Mouse (Mus musculus) midbrain, embryonic 11.5 days (tissue): Measurements from ENCODE around the gene Otx1. TPM values are rescaled to one million over a fixed set of nuclear protein-coding genes. Genes with fewer than 3 reads are reported as not detected.

Source experiments
- ATAC-seq: fragments of 200-750 bp; cut with Nextera tagmentation; 2 replicates; pipeline ENCODE4 v1.8.0; 2017; ENCODE audit warnings: moderate TSS enrichment, moderate library complexity; ENCODE audit not compliant: low FRiP score
- DNase-seq: peaks from one replicate; pipeline ENCODE4 v3.0.0; 2015; ENCODE audit warnings: low spot score; ENCODE audit errors: missing footprints
- H3K27ac ChIP-seq: fragments of 300-500 bp; sonication (generic); 2 replicates; pipeline ENCODE4 v1.5.1; 2014; ENCODE audit warnings: low read depth, low read length
- H3K27me3 ChIP-seq: fragments of 300-500 bp; sonication (generic); 2 replicates; pipeline ENCODE4 v1.6.1; 2014; ENCODE audit warnings: mild to moderate bottlenecking, low read length, moderate library complexity, mixed read lengths; ENCODE audit not compliant: control insufficient read depth, insufficient read depth
- H3K36me3 ChIP-seq: fragments of 300-500 bp; sonication (generic); 2 replicates; pipeline ENCODE4 v1.6.1; 2014; ENCODE audit warnings: mild to moderate bottlenecking, low read length, moderate library complexity, mixed read lengths; ENCODE audit not compliant: control insufficient read depth, insufficient read depth
- H3K4me1 ChIP-seq: fragments of 300-500 bp; sonication (generic); 2 replicates; pipeline ENCODE4 v1.6.1; 2014; ENCODE audit warnings: low read length; ENCODE audit not compliant: control insufficient read depth, insufficient read depth
- H3K4me2 ChIP-seq: fragments of 300-500 bp; sonication (generic); 2 replicates; pipeline ENCODE4 v1.6.1; 2014; ENCODE audit warnings: mild to moderate bottlenecking, moderate library complexity
- H3K4me3 ChIP-seq: fragments of 300-500 bp; sonication (generic); 2 replicates; pipeline ENCODE4 v1.5.1; 2014; ENCODE audit warnings: low read depth, low read length
- H3K9ac ChIP-seq: fragments of 300-500 bp; sonication (generic); 2 replicates; pipeline ENCODE4 v1.6.1; 2014; ENCODE audit warnings: low read length
- H3K9me3 ChIP-seq: fragments of 300-500 bp; sonication (generic); 2 replicates; pipeline ENCODE4 v1.6.1; 2016; ENCODE audit warnings: low read length; ENCODE audit not compliant: control insufficient read depth
- WGBS: fragments of 180-500 bp; shearing (Covaris S2); extraction: QIAGEN DNeasy Blood & Tissue Kit; methylation state at CpG from one replicate; pipeline ENCODE4 v1.1.7; 2014; 5-methylcytosine and 5-hydroxymethylcytosine counted together
- polyA plus RNA-seq: library from polyadenylated mRNA; unstranded; fragments of >200 nt; fragmentation: Nextera tagmentation; extraction: Ambion mirVana; gene quantifications from 2 replicates; pipeline ENCODE4 v1.2.1, GENCODE M21; 2014

Gene Otx1
- polyA plus RNA-seq, 1 experiment from 2014 or later: 43.7 TPM

GRCm38 (mm10) chr11:22001321-22002061 lies 1.2 kb downstream of the Otx1 start:
- Histone ChIP-seq H3K36me3 (no peaks in the 10 kb centered on the region; the same call in 1 of the 2 replicates), H3K27me3 (no peaks in the 10 kb centered on the region), H3K27ac (peak overlapping the region; percentile 96), H3K4me1 (peaks cover 26% of the 10 kb centered on the region), H3K4me2 (peak overlapping the region; percentile 81), H3K9me3 (no peaks in the 10 kb centered on the region), H3K9ac (peak overlapping the region; percentile 97), H3K4me3 (peak overlapping the region; percentile 89)
- WGBS: under 1% methylated on average over 54 of the region's 59 CpGs
- ATAC-seq: peak; percentile 85
- peak; percentile 98 for DNase-seq

GRCm38 (mm10) chr11:22000316-22001076 lies 2.2 kb downstream of the Otx1 start:
- ATAC-seq: no peak
- Histone ChIP-seq H3K4me1 (peaks cover 25% of the 10 kb centered on the region), H3K27ac (peak overlapping the region; percentile 96), H3K4me2 (peak overlapping the region; percentile 81), H3K9me3 (no peaks in the 10 kb centered on the region), H3K9ac (peak overlapping the region; percentile 97), H3K4me3 (peak overlapping the region; percentile 89), H3K36me3 (peaks cover 5% of the 10 kb centered on the region; the same call in 1 of the 2 replicates), H3K27me3 (no peaks in the 10 kb centered on the region)
- peak; percentile 97 for DNase-seq
- WGBS: under 1% methylated on average over 46 of the region's 48 CpGs

- H3K4me2 ChIP-seq: peak overlapping the region; percentile 81
- peak overlapping the region; percentile 89 for H3K4me3 ChIP-seq
- H3K4me1 ChIP-seq: peaks cover 26% of the 10 kb centered on the region
- peak overlapping the region; percentile 97 for H3K9ac ChIP-seq
- peak overlapping the region; percentile 96 for H3K27ac ChIP-seq
- no peaks in the 10 kb centered on the region for H3K9me3 ChIP-seq
- under 1% methylated on average over 31 of the region's 31 CpGs for WGBS
- H3K36me3 ChIP-seq: peaks cover 6% of the 10 kb centered on the region; the same call in 1 of the 2 replicates
- no peak for ATAC-seq
- H3K27me3 ChIP-seq: no peaks in the 10 kb centered on the region
- peak; percentile 97 for DNase-seq
Observed at GRCm38 (mm10) chr11:21999396-22000315, 3.0 kb downstream of the Otx1 start.

GRCm38 (mm10) chr11:21998141-21999047 lies 4.3 kb downstream of the Otx1 start:
- peak overlapping the region; percentile 86 for H3K27ac ChIP-seq
- peaks cover 3% of the 10 kb centered on the region; the same call in 1 of the 2 replicates for H3K27me3 ChIP-seq
- DNase-seq (peak; percentile 96), ATAC-seq (no peak)
- peak overlapping the region; percentile 81 for H3K4me2 ChIP-seq
- no peaks in the 10 kb centered on the region for H3K9me3 ChIP-seq
- peak overlapping the region; percentile 97 for H3K9ac ChIP-seq
- H3K4me3 ChIP-seq: peak overlapping the region; percentile 89
- peaks cover 6% of the 10 kb centered on the region; the same call in 1 of the 2 replicates for H3K36me3 ChIP-seq
- 4% methylated on average over 32 of the region's 32 CpGs for WGBS
- peaks cover 30% of the 10 kb centered on the region for H3K4me1 ChIP-seq

GRCm38 (mm10) chr11:21997561-21998140 lies 5.0 kb downstream of the Otx1 start:
- Histone ChIP-seq H3K4me2 (peak overlapping the region; percentile 81), H3K9ac (peak overlapping the region; percentile 97), H3K36me3 (peaks cover 6% of the 10 kb centered on the region; the same call in 1 of the 2 replicates), H3K9me3 (no peaks in the 10 kb centered on the region), H3K4me3 (peak overlapping the region; percentile 89), H3K27ac (peak overlapping the region; percentile 86), H3K27me3 (peaks cover 7% of the 10 kb centered on the region), H3K4me1 (peaks cover 36% of the 10 kb centered on the region)
- peak; percentile 98 for DNase-seq
- 1% methylated on average over 20 of the region's 20 CpGs for WGBS
- no peak for ATAC-seq

GRCm38 (mm10) chr11:21996661-21997560 lies 5.8 kb downstream of the Otx1 start:
- Histone ChIP-seq H3K4me3 (peak overlapping the region; percentile 89), H3K36me3 (peaks cover 6% of the 10 kb centered on the region; the same call in 1 of the 2 replicates), H3K4me1 (peaks cover 37% of the 10 kb centered on the region), H3K9ac (peak overlapping the region; percentile 97), H3K9me3 (no peaks in the 10 kb centered on the region), H3K4me2 (peak overlapping the region; percentile 81), H3K27me3 (peaks cover 8% of the 10 kb centered on the region), H3K27ac (peak overlapping the region; percentile 86)
- ATAC-seq: peak; percentile 72
- peak; percentile 98 for DNase-seq
- WGBS: under 1% methylated on average over 58 of the region's 63 CpGs

GRCm38 (mm10) chr11:21996325-21996647 lies 6.4 kb downstream of the Otx1 start:
- Histone ChIP-seq H3K4me3 (peak overlapping the region; percentile 89), H3K4me1 (peaks cover 37% of the 10 kb centered on the region), H3K36me3 (peaks cover 6% of the 10 kb centered on the region; the same call in 1 of the 2 replicates), H3K4me2 (peak overlapping the region; percentile 81), H3K9me3 (no peaks in the 10 kb centered on the region), H3K9ac (peak overlapping the region; percentile 97), H3K27ac (peak overlapping the region; percentile 86), H3K27me3 (peaks cover 8% of the 10 kb centered on the region)
- WGBS: 10% methylated on average over 13 of the region's 13 CpGs
- ATAC-seq: no peak
- no peak for DNase-seq
